Mouse (Mus musculus) midbrain, postnatal 0 days (tissue): ENCODE data around the gene Adgrl1. TPM values are rescaled to one million over a fixed set of nuclear protein-coding genes. Genes with fewer than 3 reads are reported as not detected.

ENCODE experiments used
- ATAC-seq: fragments of 200-750 bp; cut with Nextera tagmentation; 2 replicates; pipeline ENCODE4 v1.8.0; 2017; ENCODE audit warnings: moderate number of reproducible peaks, mild to moderate bottlenecking, moderate TSS enrichment, moderate library complexity; ENCODE audit not compliant: low FRiP score
- DNase-seq: peaks from one replicate; pipeline ENCODE4 v3.0.0-alpha.2; 2015; ENCODE audit warnings: low spot score
- H3K27ac ChIP-seq: fragments of 300-500 bp; sonication (generic); 2 replicates; pipeline ENCODE4 v1.5.1; 2014; ENCODE audit warnings: low read depth, mild to moderate bottlenecking, low read length, mixed read lengths
- H3K27me3 ChIP-seq: fragments of 300-500 bp; sonication (generic); 2 replicates; pipeline ENCODE4 v1.6.1; 2014; ENCODE audit warnings: low read length, control low read depth, mixed read lengths; ENCODE audit not compliant: insufficient read depth
- H3K36me3 ChIP-seq: fragments of 300-500 bp; sonication (generic); 2 replicates; pipeline ENCODE4 v1.6.1; 2014; ENCODE audit warnings: low read length, control low read depth, mixed read lengths; ENCODE audit not compliant: insufficient read depth
- H3K4me1 ChIP-seq: fragments of 300-500 bp; sonication (generic); 2 replicates; pipeline ENCODE4 v1.6.1; 2014; ENCODE audit warnings: mild to moderate bottlenecking, control low read depth, antibody characterized with exemption, low read length, mixed read lengths; ENCODE audit not compliant: insufficient read depth
- H3K4me2 ChIP-seq: fragments of 300-500 bp; sonication (generic); 2 replicates; pipeline ENCODE4 v1.6.1; 2014; ENCODE audit warnings: low read depth, mild to moderate bottlenecking, low read length, mixed read lengths; ENCODE audit not compliant: poor library complexity, severe bottlenecking
- H3K4me3 ChIP-seq: fragments of 300-500 bp; sonication (generic); 2 replicates; pipeline ENCODE4 v1.5.1; 2014; ENCODE audit warnings: low read depth, mild to moderate bottlenecking, low read length, moderate library complexity
- H3K9ac ChIP-seq: fragments of 300-500 bp; sonication (generic); replicated peaks from 2 replicates; pipeline ENCODE4 v1.6.1; 2014; ENCODE audit warnings: mild to moderate bottlenecking, low read length, moderate library complexity, mixed read lengths; ENCODE audit not compliant: poor library complexity, severe bottlenecking
- H3K9me3 ChIP-seq: fragments of 300-500 bp; sonication (generic); 2 replicates; pipeline ENCODE4 v1.6.1; 2016; ENCODE audit warnings: low read length, control low read depth
- CTCF ChIP-seq: IDR thresholded peaks from 2 replicates; pipeline ENCODE4 v1.5.1; 2016; ENCODE audit warnings: antibody characterized with exemption, mild to moderate bottlenecking
- WGBS: fragments of 180-500 bp; shearing (Covaris S2); extraction: QIAGEN DNeasy Blood & Tissue Kit; methylation state at CpG from one replicate; pipeline ENCODE4 v1.1.7; 2014; 5-methylcytosine and 5-hydroxymethylcytosine counted together
- polyA plus RNA-seq: library from polyadenylated mRNA; unstranded; fragments of >200 nt; fragmentation: Nextera tagmentation; extraction: Ambion mirVana; gene quantifications from 2 replicates; pipeline ENCODE4 v1.2.1, GENCODE M21; 2015
- total RNA-seq: library from RNA; depleted of rRNA; stranded (reverse); fragments of >200 nt; gene quantifications from 2 replicates; pipeline ENCODE4 v1.2.3, GENCODE M21; 2014

Gene Adgrl1
- total and polyA plus RNA-seq, 2 experiments from 2014 or later: 55.5 to 593 TPM

DNA sequence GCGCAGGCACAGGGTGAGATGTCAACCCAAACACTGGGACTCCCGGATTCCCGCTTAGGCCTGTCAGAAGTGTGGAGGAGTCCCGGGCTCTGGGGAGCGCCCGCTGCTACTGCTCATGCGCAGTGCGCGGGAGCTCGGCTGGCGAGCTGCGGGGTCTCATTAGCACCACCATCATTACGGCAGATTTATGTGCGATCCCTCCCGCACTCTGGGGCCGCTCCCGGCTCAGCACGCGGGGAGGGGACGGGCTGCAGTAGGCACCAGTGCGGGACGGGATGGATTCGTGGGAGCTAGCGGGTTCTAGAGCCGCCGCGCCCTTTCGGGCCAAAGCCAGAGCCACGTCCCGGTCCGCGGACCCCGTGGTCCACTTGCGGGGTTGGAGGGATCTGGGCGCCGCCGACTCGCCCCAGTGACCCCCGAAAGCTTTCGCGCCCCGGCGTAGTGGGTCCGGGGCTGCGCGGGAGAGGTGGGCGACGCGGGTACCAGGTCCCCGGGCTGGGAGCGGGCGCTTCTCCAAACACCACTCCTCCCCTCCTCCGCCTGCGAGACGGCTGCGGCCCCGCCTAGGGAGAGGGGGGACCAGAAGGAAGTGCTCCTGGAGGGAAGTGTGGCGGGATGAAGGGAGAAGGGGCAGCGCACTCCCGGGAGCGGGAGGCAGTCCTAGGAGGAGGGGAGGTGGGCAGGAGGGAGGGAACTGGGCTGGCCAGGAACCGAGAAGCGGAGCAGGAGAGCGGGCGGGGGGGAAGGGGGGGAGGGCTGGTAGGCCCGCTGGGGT is 24.8 kb upstream of the Adgrl1 start:
- Histone ChIP-seq H3K4me2 (peak overlapping the region; percentile 94), H3K9me3 (no peaks in the 10 kb centered on the region), H3K4me3 (peak overlapping the region; percentile 73), H3K4me1 (peaks cover 17% of the 10 kb centered on the region), H3K36me3 (no peaks in the 10 kb centered on the region), H3K27me3 (no peaks in the 10 kb centered on the region), H3K27ac (peak overlapping the region; percentile 91), H3K9ac (peak overlapping the region; percentile 87)
- ATAC-seq (peak; percentile 86), DNase-seq (peak; percentile 87)
- 0 out of 2 replicates have a peak, but pooled peaks have one; percentile 2 for TF ChIP-seq CTCF
- under 1% methylated on average over 55 of the region's 66 CpGs for WGBS

DNA sequence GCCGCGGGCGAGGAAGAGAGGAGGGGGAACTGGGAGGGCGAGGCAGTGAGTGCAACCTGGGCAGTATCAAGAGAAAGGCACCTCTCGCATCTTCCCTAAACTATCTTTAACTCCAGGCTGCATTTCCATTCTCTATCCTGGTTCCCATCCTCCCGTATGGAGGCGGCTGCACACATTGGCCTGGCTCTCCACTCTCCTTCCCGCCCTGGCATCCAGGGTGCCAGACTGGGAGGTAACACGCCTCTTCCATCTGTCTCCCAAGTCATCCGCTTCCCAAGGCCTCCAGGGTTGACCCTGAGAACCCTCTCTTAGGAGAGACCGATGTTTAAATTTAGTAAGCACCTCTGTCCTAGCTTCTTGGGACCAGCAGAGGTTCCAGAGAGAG is 24.3 kb upstream of the Adgrl1 start:
- Histone ChIP-seq H3K36me3 (no peaks in the 10 kb centered on the region), H3K4me2 (peak overlapping the region; percentile 94), H3K27me3 (no peaks in the 10 kb centered on the region), H3K9me3 (no peaks in the 10 kb centered on the region), H3K9ac (peak overlapping the region; percentile 87), H3K4me3 (peak overlapping the region; percentile 73), H3K4me1 (peaks cover 17% of the 10 kb centered on the region), H3K27ac (peak overlapping the region; percentile 91)
- WGBS: 0% methylated on average over 7 of the region's 11 CpGs
- DNase-seq: peak; percentile 45
- ATAC-seq: no peak
- TF ChIP-seq CTCF: no peak

DNA sequence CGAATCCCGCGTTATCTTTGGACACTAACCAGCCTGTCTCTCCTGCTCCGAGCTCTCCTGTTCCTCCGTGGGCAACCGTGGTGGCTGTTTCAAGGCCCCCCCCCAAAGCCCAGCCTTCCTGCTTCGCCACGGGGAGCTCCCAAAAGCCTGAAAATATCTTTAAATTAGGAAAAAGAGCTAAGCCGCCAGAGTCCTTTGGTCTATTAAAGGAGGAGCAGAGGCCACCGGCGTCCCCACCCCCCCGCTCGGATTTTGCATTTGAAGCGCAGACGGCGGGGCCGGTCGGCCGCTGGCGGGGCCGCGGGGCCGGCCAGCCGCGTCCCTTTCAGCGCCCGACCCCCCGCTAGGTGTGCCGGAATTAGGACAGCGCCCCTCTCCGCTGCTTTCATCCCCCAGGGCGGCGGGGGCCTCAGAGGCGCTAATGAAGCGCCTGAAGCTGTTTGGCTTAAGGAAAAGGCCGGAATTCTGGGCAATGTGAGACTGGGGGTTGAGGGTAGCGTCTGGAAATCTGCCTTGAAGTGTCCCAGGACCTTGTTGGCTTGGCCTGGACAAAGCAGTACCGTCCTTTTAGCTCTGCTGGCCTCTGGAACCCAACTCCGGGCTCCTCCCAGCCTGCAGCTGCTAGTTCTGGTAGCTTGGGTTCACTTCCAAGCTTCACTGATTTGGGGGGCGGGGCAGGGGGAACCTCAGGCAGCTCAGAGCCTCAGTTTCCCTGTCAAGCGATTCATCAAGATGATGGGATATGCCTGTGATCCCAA is 23.6 kb upstream of the Adgrl1 start:
- DNase-seq (peak; percentile 32), ATAC-seq (peak; percentile 6; the same call in 1 of the 2 replicates)
- no peaks in the 10 kb centered on the region for H3K27me3 ChIP-seq
- peak overlapping the region; percentile 87 for H3K9ac ChIP-seq
- H3K4me1 ChIP-seq: peaks cover 17% of the 10 kb centered on the region
- no peaks in the 10 kb centered on the region for H3K9me3 ChIP-seq
- no peaks in the 10 kb centered on the region for H3K36me3 ChIP-seq
- peak overlapping the region; percentile 91; the same call in 1 of the 2 replicates for H3K27ac ChIP-seq
- WGBS: 1% methylated on average over 39 of the region's 41 CpGs
- peak overlapping the region; percentile 94 for H3K4me2 ChIP-seq
- H3K4me3 ChIP-seq: peak overlapping the region; percentile 73
- no peak for TF ChIP-seq CTCF

- H3K27ac ChIP-seq: peak overlapping the region; percentile 91; the same call in 1 of the 2 replicates
- DNase-seq (peak; percentile 53), ATAC-seq (no peak)
- 3% methylated on average over 10 of the region's 10 CpGs for WGBS
- no peaks in the 10 kb centered on the region for H3K36me3 ChIP-seq
- no peaks in the 10 kb centered on the region for H3K9me3 ChIP-seq
- H3K9ac ChIP-seq: peak overlapping the region; percentile 87; the same call in 1 of the 2 replicates
- H3K4me3 ChIP-seq: no peak overlapping the region
- H3K4me1 ChIP-seq: peaks cover 17% of the 10 kb centered on the region
- TF ChIP-seq CTCF: peak; percentile 70
- no peaks in the 10 kb centered on the region for H3K27me3 ChIP-seq
- H3K4me2 ChIP-seq: peak overlapping the region; percentile 94; the same call in 1 of the 2 replicates
These were observed 23.1 kb upstream of the Adgrl1 start for GRCm38 (mm10) chr8:83876838-83877223.

GRCm38 (mm10) chr8:83888409-83888808 is 11.5 kb upstream of the Adgrl1 start:
- 75% methylated on average over 2 of the region's 2 CpGs for WGBS
- H3K4me2 ChIP-seq: no peak overlapping the region
- peak; percentile 18 for DNase-seq
- no peak for TF ChIP-seq CTCF
- no peak overlapping the region for H3K4me3 ChIP-seq
- H3K4me1 ChIP-seq: no peaks in the 10 kb centered on the region
- H3K36me3 ChIP-seq: no peaks in the 10 kb centered on the region
- H3K9ac ChIP-seq: no peak overlapping the region
- H3K27me3 ChIP-seq: no peaks in the 10 kb centered on the region
- no peaks in the 10 kb centered on the region for H3K9me3 ChIP-seq
- H3K27ac ChIP-seq: no peak overlapping the region
- ATAC-seq: no peak

DNA sequence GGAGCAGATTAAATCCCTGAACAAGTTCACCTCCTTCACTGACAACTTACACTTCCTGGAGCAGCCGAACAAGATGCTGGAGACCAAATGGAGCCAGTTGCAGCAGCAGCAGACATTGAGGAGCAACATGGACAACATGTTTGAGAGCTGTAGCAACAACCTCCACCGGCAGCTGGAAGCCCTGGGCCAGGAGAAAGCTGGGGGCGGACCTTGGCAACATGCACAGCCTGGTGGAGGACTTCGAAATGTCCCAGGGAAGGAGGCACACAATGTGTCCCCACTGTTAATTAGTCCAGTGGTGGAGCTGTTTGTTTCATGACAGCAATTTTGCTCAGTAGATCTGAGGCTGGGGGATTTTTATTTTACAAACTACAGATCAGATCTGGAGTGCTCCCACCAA is 7.8 kb upstream of the Adgrl1 start:
- Histone ChIP-seq H3K9ac (no peak overlapping the region), H3K27me3 (no peaks in the 10 kb centered on the region), H3K4me3 (no peak overlapping the region), H3K4me1 (no peaks in the 10 kb centered on the region), H3K36me3 (no peaks in the 10 kb centered on the region), H3K9me3 (no peaks in the 10 kb centered on the region), H3K4me2 (no peak overlapping the region), H3K27ac (no peak overlapping the region)
- DNase-seq (no peak), ATAC-seq (no peak)
- no peak; the same call in 1 of the 2 replicates for TF ChIP-seq CTCF
- 61% methylated on average over 4 of the region's 4 CpGs for WGBS
